Mouse (Mus musculus) ES-E14 (cell line): ENCODE data around the gene Otx1. TPM values are rescaled to one million over a fixed set of nuclear protein-coding genes. Genes with fewer than 3 reads are reported as not detected.

Experiments used
- DNase-seq: peaks from one replicate; pipeline ENCODE4 v3.0.0-alpha.2; 2013; ENCODE audit warnings: low read depth, low spot score
- H3K27ac ChIP-seq: 2 replicates; pipeline ENCODE4 v1.5.1; 2012; ENCODE audit warnings: low read depth, mild to moderate bottlenecking, low read length, moderate library complexity, mixed read lengths; ENCODE audit not compliant: poor library complexity, insufficient read depth, severe bottlenecking
- H3K36me3 ChIP-seq: 2 replicates; pipeline ENCODE4 v1.6.1; 2012; ENCODE audit warnings: mild to moderate bottlenecking, low read length, moderate library complexity, mixed read lengths; ENCODE audit not compliant: control insufficient read depth, poor library complexity, insufficient read depth, severe bottlenecking
- H3K4me1 ChIP-seq, 2 experiments: fragments of 150-350 bp in 1 of 2; sonication (generic) in 1 of 2; 2 replicates each; pipeline ENCODE4 v1.6.1; 2012; ENCODE audit warnings: low read length in 2 of 2, mild to moderate bottlenecking in 1 of 2, mixed read lengths in 1 of 2; ENCODE audit not compliant: control insufficient read depth in 2 of 2, insufficient read depth in 2 of 2, poor library complexity in 1 of 2
- H3K4me3 ChIP-seq, 2 experiments: fragments of 150-350 bp in 1 of 2; sonication (generic) in 1 of 2; 2 replicates each; pipeline ENCODE4 v1.5.1; 2012; ENCODE audit warnings: low read length in 2 of 2, low read depth in 1 of 2, mild to moderate bottlenecking in 1 of 2, mixed read lengths in 1 of 2; ENCODE audit not compliant: insufficient read depth in 1 of 2, poor library complexity in 1 of 2, severe bottlenecking in 1 of 2
- H3K9ac ChIP-seq: 2 replicates; pipeline ENCODE4 v1.6.1; 2012; ENCODE audit warnings: low read depth, mild to moderate bottlenecking, low read length, mixed read lengths; ENCODE audit not compliant: poor library complexity, insufficient read depth, severe bottlenecking
- H3K9me3 ChIP-seq: fragments of 150-350 bp; sonication (generic); 2 replicates; pipeline ENCODE4 v1.6.1; 2012; ENCODE audit warnings: low read depth, mild to moderate bottlenecking, low read length; ENCODE audit not compliant: control insufficient read depth, insufficient read depth
- CHD2 ChIP-seq: IDR thresholded peaks from 2 replicates; pipeline ENCODE4 v1.6.1; 2014; ENCODE audit warnings: mild to moderate bottlenecking, low read depth, low read length, inconsistent platforms
- MAFK ChIP-seq: IDR thresholded peaks from 2 replicates; pipeline ENCODE4 v1.6.1; 2014; ENCODE audit warnings: mild to moderate bottlenecking, low read depth, low read length, inconsistent platforms; ENCODE audit not compliant: insufficient read depth
- ZC3H11A ChIP-seq: IDR thresholded peaks from 2 replicates; pipeline ENCODE4 v1.6.1; 2012; ENCODE audit warnings: low read depth, mild to moderate bottlenecking, inconsistent platforms, low read length, borderline replicate concordance
- in situ Hi-C, 2 experiments: fragments of 600-800 bp; cut with MboI; formaldehyde crosslinking; loops; one replicate each; pipeline ENCODE4 v1.15.1; 2025; ENCODE audit warnings: low sequenced_read_pairs in 2 of 2, inconsistent platforms in 1 of 2; ENCODE audit not compliant: unreplicated experiment in 2 of 2
- total RNA-seq: library from RNA; depleted of rRNA; stranded (reverse); fragments of 300-350 nt; gene quantifications from 2 replicates; pipeline ENCODE4 v1.2.3, GENCODE M21; 2012

Otx1 gene
- total RNA-seq, 1 experiment, result not detected

GRCm38 (mm10) chr11:21950094-21950493 is 52.6 kb downstream of the Otx1 start:
- Histone ChIP-seq H3K4me1 (no peaks in the 10 kb centered on the region), H3K9ac (no peak overlapping the region), H3K9me3 (no peaks in the 10 kb centered on the region), H3K27ac (no peak overlapping the region), H3K4me3 (no peak overlapping the region), H3K36me3 (no peaks in the 10 kb centered on the region)
- in situ Hi-C loops, result no loop called here
- DNase-seq, result no peak
- TF ChIP-seq MAFK, result peak; percentile 63; the same call in 1 of the 2 replicates
- TF ChIP-seq ZC3H11A, result peak; percentile 40; the same call in 1 of the 2 replicates
- TF ChIP-seq CHD2, result no peak
